Mouse (Mus musculus): Measurements from ENCODE around the gene Git2. TPM values are rescaled to one million over a fixed set of nuclear protein-coding genes. Genes with fewer than 3 reads are reported as not detected.

Git2 gene
- total RNA-seq, 4 experiments from 2014 or later, result 50.4 to 53.8 (median 52.0) TPM

DNA sequence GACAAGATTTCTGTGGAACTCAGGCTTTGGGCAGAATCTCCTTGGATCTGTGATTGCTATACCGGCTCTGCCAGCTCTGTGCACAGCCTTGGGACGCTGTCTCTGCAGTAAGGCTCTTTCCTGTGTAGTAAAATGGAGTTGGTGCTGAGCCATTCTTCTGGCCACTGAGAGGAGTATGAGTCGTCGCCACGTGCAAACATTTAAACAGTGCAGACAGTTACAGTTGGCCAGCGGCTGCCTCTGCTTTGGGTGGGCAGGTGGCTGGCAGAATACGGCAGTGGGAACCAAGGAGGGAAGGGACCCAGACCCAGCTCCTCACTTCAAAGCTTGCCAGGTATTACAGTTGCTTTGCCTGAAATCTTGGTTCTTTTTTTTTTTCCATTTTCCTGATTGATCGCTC, 21.9 kb upstream of the Git2 start:
- no peak for DNase-seq (ENCODE audit: low spot score in 2 of 2)

DNA sequence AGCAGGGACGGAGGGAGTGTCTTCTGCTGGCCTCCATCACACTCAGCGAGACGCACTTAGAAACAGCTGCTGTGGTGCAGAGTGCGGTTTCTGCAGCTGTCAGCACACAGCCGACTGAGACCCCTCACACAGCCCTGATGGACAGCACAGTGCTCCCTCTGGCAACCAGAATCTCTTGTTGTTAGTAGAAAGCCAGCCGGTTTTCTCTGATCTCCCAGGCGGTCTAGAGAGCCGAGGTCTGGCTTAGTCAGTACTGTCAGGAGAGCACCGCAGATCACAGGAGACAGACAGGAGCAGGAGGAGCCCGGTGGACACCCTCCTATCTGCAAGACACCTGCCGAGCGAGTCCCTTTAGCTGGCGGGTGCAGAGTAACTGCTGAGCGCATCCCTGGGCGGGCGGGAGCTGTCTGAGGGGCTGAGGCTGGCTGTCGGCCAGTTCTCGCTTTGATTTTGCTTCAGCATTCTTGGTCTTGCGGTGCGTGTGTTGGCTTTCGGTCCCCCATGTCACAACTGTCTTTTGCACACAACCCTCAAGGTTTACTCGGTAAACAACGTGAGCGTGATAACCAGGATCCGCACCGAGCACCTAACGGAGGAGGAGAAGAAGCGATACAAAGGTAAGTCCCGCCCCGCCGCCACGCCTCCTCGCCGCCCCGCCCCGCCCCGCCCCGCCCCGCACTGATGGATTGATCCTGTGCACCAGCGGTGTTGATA, 21.1 kb upstream of the Git2 start:
- no peak for DNase-seq (ENCODE audit: low spot score in 2 of 2)

DNA sequence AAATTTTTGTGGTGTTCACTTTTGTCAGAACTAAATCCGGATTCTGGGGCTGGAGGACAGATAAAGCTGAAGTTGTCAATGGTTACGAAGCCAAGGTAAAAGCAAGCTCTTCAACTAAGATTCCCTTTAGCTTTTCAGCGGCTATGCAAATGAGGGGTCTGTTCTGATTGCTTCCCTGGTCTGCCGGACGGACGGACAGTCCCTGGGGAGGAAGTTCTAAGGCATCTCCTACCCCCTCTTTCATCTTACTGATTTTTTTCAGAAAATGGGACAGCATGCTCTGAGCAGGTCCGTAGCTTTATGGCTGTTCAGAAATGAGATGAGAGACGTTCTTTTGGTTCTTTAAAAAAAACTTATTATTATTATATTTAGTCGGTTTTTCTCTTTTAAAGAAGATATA, 20.3 kb upstream of the Git2 start:
- no peak for DNase-seq (ENCODE audit: low spot score in 2 of 2)

DNA sequence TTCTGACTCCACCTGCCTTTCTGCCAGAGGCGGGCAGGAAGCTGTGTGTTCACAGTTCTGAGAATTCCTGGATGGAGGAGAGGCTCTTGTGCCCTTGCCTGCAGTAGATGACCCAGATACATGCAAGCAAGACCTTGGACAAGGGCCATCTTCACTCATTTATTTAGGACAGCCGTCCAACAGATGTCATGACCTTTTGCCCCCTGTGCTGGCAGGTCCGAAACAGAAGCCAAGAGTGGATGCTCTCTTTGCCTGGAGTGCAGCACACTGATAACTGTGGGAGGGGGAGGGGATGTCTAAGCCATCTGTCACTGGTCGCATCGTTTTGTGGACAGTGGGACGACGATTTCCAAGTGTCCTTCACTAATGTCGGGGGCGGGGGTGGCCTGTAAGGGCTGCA, 19.9 kb upstream of the Git2 start:
- DNase-seq (ENCODE audit: low spot score in 2 of 2), result no peak

DNA sequence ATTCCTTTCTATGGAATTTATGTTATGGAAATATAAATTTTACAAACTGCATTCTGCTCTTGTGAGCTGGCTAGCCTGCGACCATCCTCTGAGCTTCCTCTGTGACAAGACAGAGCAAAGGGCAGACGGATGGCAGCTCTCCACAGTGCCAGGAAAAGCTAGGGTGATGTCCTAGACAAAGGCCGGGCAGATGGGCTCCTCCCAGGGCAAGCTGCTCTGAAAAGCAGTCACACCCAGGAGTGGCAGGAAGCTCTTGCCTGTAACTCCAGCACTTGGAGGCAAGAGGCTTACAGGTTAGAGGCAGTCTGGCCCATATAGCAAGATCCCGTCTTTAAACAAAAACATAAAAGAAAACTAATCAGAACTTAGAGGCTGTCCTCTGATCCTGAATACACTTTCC, 19.3 kb upstream of the Git2 start:
- no peak for DNase-seq (ENCODE audit: low spot score in 2 of 2)

DNA sequence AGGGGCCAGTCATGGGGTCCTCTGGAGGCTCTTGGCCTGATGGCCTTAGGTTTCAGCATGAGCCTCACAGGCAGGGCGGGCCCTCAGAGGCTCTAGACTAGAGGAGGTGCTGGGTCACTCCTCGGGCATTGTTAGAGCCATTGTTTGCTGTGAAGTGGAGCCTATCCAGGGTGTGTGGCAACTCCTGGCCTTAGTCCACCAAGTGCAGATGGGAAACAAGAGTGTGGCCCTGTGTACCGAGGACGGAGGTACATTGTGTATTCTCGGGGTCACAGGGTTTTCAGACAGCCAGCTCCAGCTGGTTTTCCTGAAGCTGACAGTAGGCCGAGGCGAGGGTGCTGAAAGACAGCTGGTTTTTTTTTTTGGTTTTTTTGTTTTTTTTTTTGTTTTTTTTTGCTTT, 18.0 kb upstream of the Git2 start:
- peak in 1 of 2 experiments; percentile 59 for DNase-seq (ENCODE audit: low spot score in 2 of 2)

DNA sequence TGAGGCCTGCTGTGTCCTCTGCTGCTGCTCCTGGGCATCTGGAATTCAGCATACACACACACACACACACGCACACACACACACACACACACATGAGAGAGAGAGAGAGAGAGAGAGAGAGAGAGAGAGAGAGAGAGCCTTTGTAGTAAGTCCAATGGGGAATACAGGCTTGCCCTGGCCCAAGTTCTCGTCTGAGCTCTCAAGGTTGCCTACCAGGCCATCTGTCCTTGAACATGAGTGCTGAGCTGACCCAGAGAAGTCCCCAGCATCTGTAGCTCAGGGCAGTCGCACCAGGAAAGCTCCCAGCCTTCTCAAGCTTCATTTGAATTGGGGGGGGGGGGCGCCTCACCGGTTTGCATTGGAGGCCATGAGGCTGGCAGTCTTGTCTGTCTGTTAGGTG, 9.9 kb upstream of the Git2 start:
- no peak for DNase-seq (ENCODE audit: low spot score in 2 of 2)

DNA sequence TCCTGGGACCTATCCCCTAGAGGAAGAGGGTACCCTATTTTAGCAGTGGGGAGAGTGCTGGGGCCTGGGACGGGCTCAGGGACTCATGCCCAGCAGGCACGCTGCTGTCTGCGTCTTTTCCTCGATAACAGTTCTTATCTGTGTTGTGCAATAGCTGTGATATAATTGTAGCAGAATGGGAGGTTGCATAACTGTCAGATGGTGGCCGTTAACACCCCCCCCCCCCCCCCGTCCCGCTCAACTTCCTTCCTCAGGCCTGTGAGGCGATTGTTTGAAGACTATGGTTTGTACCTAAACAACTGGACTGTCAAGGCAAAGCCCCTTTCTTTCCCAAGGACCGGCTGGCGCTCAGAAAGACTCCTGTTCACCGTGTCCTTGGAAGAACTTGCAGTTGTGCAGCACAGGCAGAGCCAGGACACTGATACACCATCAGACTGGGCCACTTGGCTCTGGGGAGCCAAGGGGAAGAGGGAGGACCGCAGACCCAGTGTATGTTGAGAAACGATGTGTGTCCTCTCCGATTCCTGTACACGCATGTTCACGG, 9.4 kb upstream of the Git2 start:
- DNase-seq (ENCODE audit: low spot score in 2 of 2), result no peak

DNA sequence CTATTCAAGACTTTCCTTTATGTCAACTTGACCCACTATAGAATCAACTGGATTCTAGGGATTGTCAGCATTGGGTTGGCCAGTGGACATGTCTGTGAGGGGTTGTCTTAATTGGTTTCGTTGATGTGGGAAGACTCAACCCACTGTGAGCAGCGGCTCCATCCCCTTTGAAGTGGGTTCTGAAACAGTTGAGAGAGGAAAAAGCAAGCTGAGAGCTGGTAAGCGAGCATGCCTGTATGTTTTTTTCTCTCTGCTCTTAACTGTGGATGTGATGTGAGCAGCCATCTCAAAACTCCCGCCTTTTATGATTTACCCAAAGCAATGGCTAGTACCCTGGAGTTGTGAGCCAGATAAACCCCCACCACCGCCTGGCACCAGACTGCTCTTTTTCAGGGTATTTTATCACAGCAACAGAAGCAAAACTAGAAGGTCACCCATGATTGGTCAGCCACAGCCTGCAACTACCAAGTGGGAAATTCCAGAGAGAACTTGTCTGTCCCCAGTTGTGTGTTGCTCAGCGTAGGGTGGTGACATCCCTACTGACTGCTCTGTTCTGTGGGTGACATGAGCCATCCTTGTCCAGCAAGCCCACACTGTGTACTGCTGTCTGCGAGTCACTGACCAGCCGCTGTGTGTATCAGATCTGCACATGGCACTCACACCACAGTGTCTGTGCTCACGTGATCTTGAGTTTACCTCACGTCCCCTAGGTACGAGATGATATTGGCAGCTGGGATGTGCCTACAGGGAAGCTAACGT, 8.3 kb upstream of the Git2 start:
- DNase-seq (ENCODE audit: low spot score in 2 of 2), result no peak

DNA sequence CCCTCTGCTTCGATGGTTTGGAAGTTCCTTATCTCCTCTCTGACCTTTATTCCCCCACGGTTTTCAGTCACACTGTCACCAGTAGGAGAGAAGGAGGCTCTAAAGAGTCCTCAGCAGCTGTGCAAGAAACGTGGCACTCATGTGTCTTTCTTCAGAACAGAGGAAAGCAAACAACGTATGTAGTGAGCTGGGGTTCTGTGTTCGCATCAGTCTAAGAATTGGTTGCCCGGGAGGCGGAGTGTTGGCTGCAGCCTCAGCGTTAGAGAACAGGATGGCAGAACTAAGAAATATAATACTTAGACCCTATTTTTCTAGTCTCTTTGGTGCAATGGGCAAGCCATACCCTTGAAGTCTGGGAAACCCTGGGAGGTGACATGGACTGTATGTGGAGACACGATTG, 7.7 kb upstream of the Git2 start:
- DNase-seq (ENCODE audit: low spot score in 2 of 2), result no peak

DNA sequence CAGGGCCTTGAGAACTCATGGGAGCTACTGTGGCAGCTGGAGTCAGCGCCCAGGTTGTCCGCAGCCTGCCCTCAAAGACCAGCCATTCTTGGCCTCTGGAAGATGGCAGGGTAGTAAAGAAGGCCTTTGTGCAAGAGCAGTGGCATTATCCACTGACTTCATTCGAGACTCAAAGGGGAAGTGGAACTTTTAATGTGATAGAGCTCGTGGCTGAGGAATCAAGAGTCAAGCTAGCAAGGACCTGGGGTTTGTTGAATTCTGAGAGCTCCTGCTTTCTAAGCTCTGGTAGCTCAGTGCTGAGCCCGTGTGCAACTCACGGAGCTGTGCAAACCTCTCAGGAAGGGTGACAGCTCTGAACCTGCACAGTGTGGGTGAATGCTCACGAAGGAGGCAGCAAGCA, 5.6 kb upstream of the Git2 start:
- no peak for DNase-seq (ENCODE audit: low spot score in 2 of 2)

DNA sequence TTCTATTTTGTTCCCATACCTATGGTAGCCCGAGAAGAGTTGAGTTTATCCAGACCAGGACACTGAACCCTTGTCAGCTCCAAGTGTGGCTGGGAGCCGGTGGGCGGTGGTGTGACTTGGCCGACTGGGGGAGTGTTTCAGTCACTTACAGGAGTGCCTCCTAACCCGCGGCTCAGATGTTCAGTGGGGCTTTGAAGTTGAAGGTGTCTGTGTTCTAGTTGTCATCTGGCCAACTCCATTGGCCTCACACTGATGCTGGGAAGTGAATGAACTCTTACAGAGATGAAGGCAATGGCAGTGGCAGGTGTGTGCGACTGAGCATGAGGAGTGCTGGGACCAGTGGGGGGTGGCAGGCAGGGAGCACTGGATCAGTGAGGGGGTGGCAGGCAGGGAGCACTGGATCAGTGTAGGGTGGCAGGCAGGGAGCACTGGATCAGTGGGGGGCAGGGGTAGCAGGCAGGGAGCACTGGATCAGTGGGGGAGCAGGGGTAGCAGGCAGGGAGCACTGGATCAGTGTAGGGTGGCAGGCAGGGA, 4.7 kb upstream of the Git2 start:
- no peak for DNase-seq (ENCODE audit: low spot score in 2 of 2)

DNA sequence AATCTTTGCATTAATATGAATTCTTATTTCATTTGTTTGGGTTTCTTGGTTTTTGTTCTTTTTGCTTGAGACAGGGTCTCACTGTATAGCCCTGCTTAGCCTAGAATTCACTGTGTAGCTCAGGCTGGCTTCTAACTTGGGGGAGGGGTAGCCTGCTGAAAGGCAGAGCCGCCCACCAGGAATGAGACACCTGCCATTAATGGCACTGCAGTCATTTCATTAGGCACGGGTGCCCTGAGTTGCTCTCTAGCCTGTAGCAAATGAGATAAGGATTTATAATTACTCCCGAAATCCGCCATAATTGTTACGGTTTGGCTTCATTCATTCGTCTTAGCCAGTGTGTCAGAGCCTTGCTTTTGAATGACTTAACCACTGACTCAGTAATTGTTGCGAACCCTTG, 857 bp upstream of the Git2 start:
- DNase-seq (ENCODE audit: low spot score in 2 of 2), result no peak

DNA sequence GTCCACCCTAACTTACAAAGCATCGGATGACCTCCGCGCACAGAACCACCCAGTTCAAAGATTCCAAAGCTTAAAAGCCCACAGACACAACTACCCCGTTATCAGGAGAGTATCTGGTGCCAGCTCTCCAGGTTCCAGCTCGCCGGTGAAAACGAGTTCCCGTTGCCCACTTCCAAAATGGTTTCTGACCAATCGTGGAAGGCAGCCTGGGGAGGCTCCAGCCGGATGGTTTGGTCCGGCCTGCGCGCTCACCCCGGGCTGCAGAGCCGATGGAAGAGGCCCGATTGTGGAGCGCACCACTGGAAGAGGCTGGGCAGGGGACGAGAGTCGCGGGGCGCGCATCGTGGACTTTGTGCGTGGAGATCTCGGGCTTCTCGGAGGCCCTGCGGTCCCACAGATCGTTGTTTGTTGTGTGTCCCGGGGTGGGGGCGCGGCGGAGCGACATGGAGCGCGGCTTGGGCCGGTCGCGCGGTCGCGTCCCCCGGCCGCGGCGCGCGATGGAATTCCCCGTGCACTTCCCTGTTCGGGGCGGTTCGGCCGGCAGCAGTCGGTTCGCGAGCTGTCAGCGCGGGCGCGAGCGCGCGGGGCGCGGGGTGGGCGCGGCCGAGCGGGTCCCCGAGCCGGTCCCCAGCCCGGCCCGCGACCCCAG, 790 bp downstream of the Git2 start, which contains the start of gene Ankrd13a:
TSS of gene Ankrd13a (plus strand) at position 275 of the 649 bp plus-strand sequence.
- peak; percentile 84 to 89 for DNase-seq (ENCODE audit: low spot score in 2 of 2)

DNA sequence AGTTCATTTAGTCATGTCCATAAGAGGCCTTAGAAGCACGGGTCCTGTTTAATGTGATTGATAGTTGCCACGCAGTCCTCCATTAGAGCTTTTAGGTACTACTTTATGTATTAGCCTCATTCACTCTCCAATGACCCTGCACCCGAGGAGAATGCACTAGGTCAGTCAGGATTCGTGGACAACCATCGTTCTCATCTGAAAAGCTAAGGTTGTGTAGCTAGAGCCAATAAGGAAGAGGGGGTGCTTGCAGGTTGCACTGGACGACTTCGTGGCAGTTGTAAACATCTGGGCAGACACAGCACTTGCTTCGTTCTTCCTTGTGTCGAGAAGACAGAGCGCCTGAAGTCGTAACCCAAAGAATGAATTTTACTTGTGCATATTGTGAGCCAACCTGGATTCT, 1.5 kb downstream of the Git2 start:
- no peak for DNase-seq (ENCODE audit: low spot score in 2 of 2)

DNA sequence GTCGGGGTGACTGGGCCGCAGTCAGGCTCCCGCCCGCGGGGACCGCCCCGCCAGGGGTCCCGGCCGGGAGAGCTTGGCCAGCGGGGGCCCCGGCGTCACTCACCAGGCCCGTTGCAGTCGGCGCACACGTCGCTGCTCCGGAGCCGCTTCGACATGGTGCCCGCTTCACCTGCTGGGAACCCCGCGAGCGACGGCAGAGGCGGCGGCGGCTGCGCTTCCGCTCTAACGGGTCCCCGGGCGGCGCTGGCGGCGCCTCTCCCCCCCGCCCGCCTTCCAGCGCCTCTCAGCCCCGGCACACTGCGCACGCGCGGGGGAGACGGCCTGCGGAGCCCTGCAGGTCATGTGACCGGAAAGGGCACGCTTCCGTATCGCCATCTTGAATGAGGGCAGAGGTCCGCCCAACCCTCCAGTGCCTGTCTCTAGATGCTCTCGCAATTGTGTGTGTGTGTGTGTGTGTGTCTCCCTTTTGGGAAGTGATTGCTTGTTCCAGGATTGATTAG, 2.1 kb downstream of the Git2 start:
- peak; percentile 86 to 95 for DNase-seq (ENCODE audit: low spot score in 2 of 2)

DNA sequence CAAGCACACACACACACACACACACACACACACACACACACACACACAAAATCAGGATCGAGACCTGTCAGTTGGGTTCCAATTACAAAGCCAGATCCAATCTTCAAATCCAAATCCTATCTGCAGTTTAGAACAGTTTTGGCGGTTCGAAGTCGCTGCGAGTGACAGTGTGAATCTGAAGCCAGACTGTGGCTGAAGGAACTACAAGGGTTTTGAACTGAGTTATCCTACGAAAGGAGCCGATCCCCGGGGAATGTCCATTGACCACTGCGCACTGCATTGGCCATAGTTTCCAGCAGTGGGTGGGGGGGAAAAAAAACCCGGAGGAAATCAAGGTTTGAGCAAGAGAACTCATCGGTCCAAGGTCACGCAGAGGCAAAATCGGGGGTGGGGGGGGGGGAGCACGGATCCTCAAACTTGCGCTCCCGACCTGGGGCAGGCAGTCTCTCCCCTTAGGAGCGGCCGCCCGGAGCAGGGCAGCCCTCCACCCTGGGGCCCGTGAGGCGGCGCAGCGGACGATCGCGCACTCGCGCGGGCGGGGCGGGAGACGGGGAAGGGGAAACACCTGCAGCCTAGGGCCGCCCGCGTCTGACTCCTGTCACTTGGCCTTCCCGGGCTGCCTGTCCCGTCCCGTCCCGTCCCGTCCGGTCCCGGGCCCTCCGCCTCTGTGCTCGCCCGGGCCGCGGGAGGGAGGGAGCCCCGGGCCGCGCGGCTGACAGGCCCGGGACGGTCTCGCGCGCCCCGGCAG, 2.7 kb downstream of the Git2 start:
- no peak for DNase-seq (ENCODE audit: low spot score in 2 of 2)

DNA sequence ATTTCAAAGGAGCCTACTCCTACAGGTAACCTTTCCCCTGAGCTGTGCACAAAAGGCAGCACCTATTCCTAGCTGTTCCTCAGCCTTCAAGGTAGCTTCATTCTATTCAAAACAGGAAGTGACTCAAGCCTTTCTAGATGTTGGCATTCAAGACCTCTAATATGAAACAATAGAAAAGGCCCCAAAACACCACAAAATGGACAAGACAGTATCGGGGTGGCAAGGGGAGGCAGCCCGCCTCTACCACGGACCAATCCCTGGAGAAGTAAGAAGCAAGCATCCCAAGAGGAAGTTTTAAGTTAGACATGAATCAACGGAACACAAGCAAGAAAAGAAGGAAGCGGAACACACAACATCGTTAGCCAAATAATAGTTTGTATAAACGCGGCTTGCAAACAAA, 3.5 kb downstream of the Git2 start:
- DNase-seq (ENCODE audit: low spot score in 2 of 2), result no peak

DNA sequence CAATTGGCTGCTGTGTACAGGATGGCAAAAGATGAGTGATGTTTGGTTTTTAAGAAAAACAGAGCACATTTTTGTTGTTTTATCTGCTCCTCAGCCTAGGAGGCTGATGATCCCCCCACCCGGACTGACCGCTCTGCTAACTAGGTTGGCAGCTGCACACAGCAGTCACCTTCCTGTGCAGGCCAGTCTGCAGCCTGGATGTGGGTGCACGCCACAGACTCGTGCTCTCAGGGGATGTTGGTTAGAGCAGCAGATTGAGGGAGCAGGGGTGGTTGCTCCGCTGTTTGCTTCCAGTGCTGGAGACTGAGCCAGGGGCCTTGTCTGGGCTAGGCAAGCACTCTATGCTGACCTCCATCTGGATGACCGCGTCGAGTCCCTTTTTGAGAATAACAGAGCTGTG, 5.5 kb downstream of the Git2 start:
- no peak for DNase-seq (ENCODE audit: low spot score in 2 of 2)

DNA sequence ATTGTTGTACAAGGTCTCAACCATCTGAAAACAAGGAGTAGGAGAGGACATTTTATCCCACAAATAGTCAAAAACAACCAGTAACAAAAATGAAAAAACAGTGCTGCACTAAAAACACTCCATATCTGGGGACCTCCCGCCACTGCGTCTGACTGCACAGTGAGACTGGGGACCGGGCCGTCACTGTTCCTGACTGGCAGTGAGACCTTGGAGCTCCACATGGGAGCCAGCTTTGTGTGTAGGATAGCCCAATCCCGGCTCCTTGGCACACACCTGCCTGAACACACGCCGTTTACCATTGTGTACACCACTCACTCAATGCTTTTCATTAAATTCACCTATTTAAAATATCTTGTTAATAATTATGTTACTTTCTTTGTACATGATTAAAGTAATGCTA, 8.1 kb downstream of the Git2 start:
- DNase-seq (ENCODE audit: low spot score in 2 of 2), result no peak

DNA sequence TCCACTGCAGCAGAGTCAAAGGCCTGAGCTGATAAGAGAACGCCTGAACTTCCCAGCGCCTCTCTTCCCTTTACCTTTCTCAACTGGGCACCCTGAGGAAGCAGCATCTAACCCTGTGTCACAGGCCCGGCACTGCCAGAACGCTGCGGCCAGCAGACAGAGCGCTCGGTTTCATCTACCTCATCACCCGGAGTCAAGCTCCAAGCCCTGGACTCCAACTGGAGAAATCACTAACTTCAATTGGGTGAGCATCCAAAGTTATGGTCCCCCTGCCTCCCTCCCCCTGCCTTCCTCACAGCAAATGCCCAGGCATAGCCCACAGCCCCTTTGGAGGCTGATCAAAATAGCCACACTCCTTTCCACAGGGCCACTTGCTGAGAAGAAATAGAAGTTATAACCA, 8.6 kb downstream of the Git2 start:
- DNase-seq (ENCODE audit: low spot score in 2 of 2), result no peak

All from left cerebral cortex, adult 8-10 months (tissue).